12 mouse cellular contexts compared by ENCODE assay signal in the genomic region with DNA sequence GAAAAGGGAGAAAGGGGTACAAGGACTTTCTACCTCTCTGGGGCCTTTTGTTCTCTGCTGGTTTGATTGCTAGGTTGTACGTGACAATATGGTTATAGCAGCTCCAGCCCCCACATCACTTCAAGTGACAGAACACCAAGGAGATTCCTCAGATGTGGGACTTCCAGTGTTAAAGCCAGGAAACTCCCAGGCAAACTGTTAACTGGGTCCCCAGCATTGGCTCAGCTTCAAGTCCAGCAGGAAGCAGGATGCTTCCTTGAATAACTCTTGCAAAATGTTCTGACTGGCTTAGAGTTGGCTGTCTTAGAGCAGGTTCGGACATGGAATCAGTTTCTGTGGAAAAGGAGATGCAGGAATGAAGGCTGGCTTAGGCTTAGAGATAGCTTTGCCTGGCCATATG. TPM values are rescaled to one million over a fixed set of nuclear protein-coding genes. Genes with fewer than 3 reads are reported as not detected.
DNase-seq lines count a peak whose midpoint lies in the region; ATAC-seq lines count a peak whose summit lies in the region.
"Had no signal": no experiment of that assay in that cellular context is flagged by ENCODE, and none has a peak within 500 bp of the region (broad histone marks: within the 10 kb centered on the region; RNA-seq: fewer than 3 reads in every experiment).

No protein-coding gene starts in this region.

- no peak overlapping the region for H3K4me2 ChIP-seq in kidney, embryonic 14.5 days (replicated peaks; ENCODE audit: low read depth, low read length)
- no peak overlapping the region for H3K4me2 ChIP-seq in lung, embryonic 16.5 days (ENCODE audit: low read depth, low read length)
- H3K4me2 ChIP-seq: intestine, embryonic 15.5 days had no signal

- no peaks in the 10 kb centered on the region for H3K9me3 ChIP-seq in kidney, embryonic 14.5 days (ENCODE audit: control insufficient read depth, low read length)
- H3K9me3 ChIP-seq in lung, embryonic 16.5 days (ENCODE audit: control insufficient read depth, low read length) = no peaks in the 10 kb centered on the region
- H3K9me3 ChIP-seq: intestine, embryonic 15.5 days had no signal

- H3K9ac ChIP-seq in kidney, embryonic 14.5 days (ENCODE audit: low read depth, low read length) = no peak overlapping the region
- H3K9ac ChIP-seq in lung, embryonic 16.5 days (ENCODE audit: low read length) = no peak overlapping the region
- H3K9ac ChIP-seq: intestine, embryonic 15.5 days; liver, postnatal 0 days had no signal

- DNase-seq in kidney, adult 11 months = peak; percentile 24
- peak; percentile 34 to 70 for DNase-seq in frontal cortex, adult 2 months (ENCODE audit: extremely low spot score in 1 of 2, low spot score in 1 of 2)
- peak; percentile 71 to 74 for DNase-seq in heart, postnatal 10 days
- DNase-seq in thymus, postnatal 10 days (ENCODE audit: low spot score in 2 of 2) = no peak
- no peak for DNase-seq in layer of hippocampus, adult 9-11 months
- DNase-seq: liver, postnatal 0 days had no signal

- no peak overlapping the region; the same call in 1 of the 2 replicates for H3K27ac ChIP-seq in kidney, embryonic 14.5 days (ENCODE audit: low read depth, low read length)
- peak overlapping the region; percentile 71 for H3K27ac ChIP-seq in lung, embryonic 16.5 days (ENCODE audit: low read length)
- H3K27ac ChIP-seq: intestine, embryonic 15.5 days had no signal

- H3K36me3 ChIP-seq in kidney, embryonic 14.5 days (ENCODE audit: control insufficient read depth, insufficient read depth, low read length) = no peaks in the 10 kb centered on the region
- H3K36me3 ChIP-seq in lung, embryonic 16.5 days (ENCODE audit: control insufficient read depth, insufficient read depth, low read length) = no peaks in the 10 kb centered on the region
- H3K36me3 ChIP-seq: intestine, embryonic 15.5 days had no signal

- peaks cover 6% of the 10 kb centered on the region; the same call in 1 of the 2 replicates for H3K4me1 ChIP-seq in kidney, embryonic 14.5 days (ENCODE audit: control insufficient read depth, insufficient read depth, low read length)
- H3K4me1 ChIP-seq in lung, embryonic 16.5 days (replicated peaks; ENCODE audit: control insufficient read depth, insufficient read depth, low read length) = peaks cover 8% of the 10 kb centered on the region
- H3K4me1 ChIP-seq: intestine, embryonic 15.5 days had no signal

- intact Hi-C loops in heart, postnatal 10 days (cut with DNase I) = loop anchor here (2.0 to 5.0 kb wide), 3 partner anchors 33 to 137 kb away; no protein-coding TSS in a partner anchor

- no peak for ATAC-seq in kidney, embryonic 14.5 days (ENCODE audit: low FRiP score, low TSS enrichment)
- ATAC-seq in lung, embryonic 16.5 days (ENCODE audit: low read depth) = peak; percentile 64
- no peak for ATAC-seq in megakaryocyte progenitor cell, adult 5-6 weeks (replicated peaks; ENCODE audit: poor library complexity)
- ATAC-seq: intestine, embryonic 15.5 days; liver, postnatal 0 days had no signal

- no peaks in the 10 kb centered on the region for H3K27me3 ChIP-seq in kidney, embryonic 14.5 days (ENCODE audit: control insufficient read depth, insufficient read depth, low read length)
- H3K27me3 ChIP-seq in lung, embryonic 16.5 days (ENCODE audit: control insufficient read depth, insufficient read depth, low read depth, low read length) = no peaks in the 10 kb centered on the region
- H3K27me3 ChIP-seq: CH12.LX; intestine, embryonic 15.5 days had no signal

- H3K4me3 ChIP-seq in kidney, embryonic 14.5 days (ENCODE audit: low read length) = no peak overlapping the region
- no peak overlapping the region for H3K4me3 ChIP-seq in lung, embryonic 16.5 days (ENCODE audit: low read length)
- H3K4me3 ChIP-seq: intestine, embryonic 15.5 days had no signal

- 58% methylated on average over 2 of the region's 2 CpGs for WGBS in kidney, embryonic 14.5 days
- 40% methylated on average over 2 of the region's 2 CpGs for whole genome bisulfite sequencing in lung, embryonic 16.5 days

RNA-seq across cellular contexts. Expression of gene Kcne4, which starts 47.3 kb away (rescaled TPM):
- polyA plus RNA-seq in kidney, embryonic 14.5 days (2014; fragmentation: Nextera tagmentation; extraction: Ambion mirVana) = 4.7 and 4.9 TPM in 2 replicates
- 1.0 and 1.1 TPM in 2 replicates for polyA plus RNA-seq in frontal cortex, adult 2 months (2012; rRNA removed)
- 1 to 10 TPM; 3.1 to 4.4 TPM for total RNA-seq in heart, postnatal 10 days (2021)
- 15.8 and 18.0 TPM in 2 replicates for polyA plus RNA-seq in lung, embryonic 16.5 days (2015; fragmentation: Nextera tagmentation; extraction: Ambion mirVana)
- total RNA-seq in megakaryocyte progenitor cell, adult 5-6 weeks (2015) = not detected in 2 replicates
- not detected in 2 replicates for total RNA-seq in megakaryocyte progenitor cell, adult 5-6 weeks (2017)
- total RNA-seq: CH12.LX; neutrophil, adult 5-6 weeks had no signal

Comparison
In these comparisons a context has a peak if more than half of its experiments do, and no peak if none do; other contexts are left out.
1. DNase-seq: peak in kidney, adult 11 months (single experiment), frontal cortex, adult 2 months (2 of 2) and heart, postnatal 10 days (2 of 2); none in thymus, postnatal 10 days (0 of 2) and layer of hippocampus, adult 9-11 months (single experiment).